8 mouse cellular contexts compared by ENCODE assay signal in genomic region chr14:20886266-20886665, GRCm38 (mm10). TPM values are rescaled to one million over a fixed set of nuclear protein-coding genes. Genes with fewer than 3 reads are reported as not detected.
DNase-seq lines count a peak whose midpoint lies in the region; ATAC-seq and TF ChIP-seq lines count a peak whose summit lies in the region.

No protein-coding gene starts in this region.

- H3K4me1 ChIP-seq in midbrain, postnatal 0 days (ENCODE audit: insufficient read depth, low read length) = no peaks in the 10 kb centered on the region
- H3K4me1 ChIP-seq in midbrain, embryonic 11.5 days (ENCODE audit: control insufficient read depth, insufficient read depth, low read length) = no peaks in the 10 kb centered on the region
- H3K4me1 ChIP-seq in embryonic facial prominence, embryonic 14.5 days (ENCODE audit: control insufficient read depth, insufficient read depth, low read length) = peaks cover 10% of the 10 kb centered on the region; the same call in 1 of the 2 replicates
- peaks cover 17 to 18% of the 10 kb centered on the region in 2 experiments for H3K4me1 ChIP-seq in liver, embryonic 14.5 days (replicated peaks; ENCODE audit: control insufficient read depth in 2 of 2, insufficient read depth in 2 of 2, low read length in 1 of 2)

- TF ChIP-seq CTCF in midbrain, postnatal 0 days (IDR thresholded peaks at IDR 0.05) = peak; percentile 37
- TF ChIP-seq CTCF in liver, embryonic 14.5 days (IDR thresholded peaks at IDR 0.05; ENCODE audit: low read depth) = peak; percentile 39; the same call in 1 of the 2 replicates

- no peak for ATAC-seq in midbrain, postnatal 0 days (ENCODE audit: low FRiP score)
- ATAC-seq in midbrain, embryonic 11.5 days (ENCODE audit: low FRiP score) = no peak
- ATAC-seq in embryonic facial prominence, embryonic 14.5 days (ENCODE audit: low read depth) = no peak
- no peak for ATAC-seq in liver, embryonic 14.5 days (ENCODE audit: insufficient read depth)

- TF ChIP-seq EP300 in liver, embryonic 14.5 days (IDR thresholded peaks at IDR 0.05; ENCODE audit: low read depth) = no peak

- H3K9ac ChIP-seq in midbrain, postnatal 0 days (replicated peaks; ENCODE audit: low read length, poor library complexity, severe bottlenecking) = no peak overlapping the region
- no peak overlapping the region for H3K9ac ChIP-seq in midbrain, embryonic 11.5 days (ENCODE audit: low read length)
- no peak overlapping the region for H3K9ac ChIP-seq in embryonic facial prominence, embryonic 14.5 days (ENCODE audit: low read depth, low read length)
- H3K9ac ChIP-seq in liver, embryonic 14.5 days (replicated peaks) = no peak overlapping the region

- peak; percentile 10 to 25 for DNase-seq in cerebellum, postnatal 36 days
- no peak for DNase-seq in cerebellum, adult 8-10 months
- DNase-seq in midbrain, postnatal 0 days (ENCODE audit: low spot score) = no peak
- DNase-seq in midbrain, embryonic 11.5 days (ENCODE audit: low spot score, missing footprints) = no peak
- peak; percentile 15 for DNase-seq in embryonic facial prominence, embryonic 14.5 days (ENCODE audit: low spot score)
- no peak for DNase-seq in liver, embryonic 14.5 days (ENCODE audit: low read depth in 3 of 3, low spot score in 3 of 3)
- peak; percentile 12 for DNase-seq in right cerebral cortex, postnatal 25 days
- no peak for DNase-seq in MN1 (ENCODE audit: low spot score)

- H3K27me3 ChIP-seq in midbrain, postnatal 0 days (ENCODE audit: insufficient read depth, low read length) = no peaks in the 10 kb centered on the region
- no peaks in the 10 kb centered on the region for H3K27me3 ChIP-seq in midbrain, embryonic 11.5 days (ENCODE audit: control insufficient read depth, insufficient read depth, low read length)
- no peaks in the 10 kb centered on the region for H3K27me3 ChIP-seq in embryonic facial prominence, embryonic 14.5 days (replicated peaks; ENCODE audit: control insufficient read depth, insufficient read depth, low read length)
- no peaks in the 10 kb centered on the region for H3K27me3 ChIP-seq in liver, embryonic 14.5 days (ENCODE audit: control insufficient read depth, insufficient read depth, low read length)

- no peaks in the 10 kb centered on the region for H3K9me3 ChIP-seq in midbrain, postnatal 0 days (ENCODE audit: low read length)
- H3K9me3 ChIP-seq in midbrain, embryonic 11.5 days (ENCODE audit: control insufficient read depth, low read length) = no peaks in the 10 kb centered on the region
- no peaks in the 10 kb centered on the region for H3K9me3 ChIP-seq in embryonic facial prominence, embryonic 14.5 days (ENCODE audit: control insufficient read depth, low read length)
- no peaks in the 10 kb centered on the region for H3K9me3 ChIP-seq in liver, embryonic 14.5 days (ENCODE audit: control insufficient read depth, low read length)

- WGBS in midbrain, postnatal 0 days = 39% methylated on average over 4 of the region's 4 CpGs
- 28% methylated on average over 4 of the region's 4 CpGs for WGBS in midbrain, embryonic 11.5 days
- 29% methylated on average over 4 of the region's 4 CpGs for WGBS in embryonic facial prominence, embryonic 14.5 days
- 27% methylated on average over 4 of the region's 4 CpGs for WGBS in liver, embryonic 14.5 days (ENCODE audit: insufficient replicate concordance)

- H3K36me3 ChIP-seq in midbrain, postnatal 0 days (ENCODE audit: insufficient read depth, low read length) = no peaks in the 10 kb centered on the region
- H3K36me3 ChIP-seq in midbrain, embryonic 11.5 days (ENCODE audit: control insufficient read depth, insufficient read depth, low read length) = no peaks in the 10 kb centered on the region
- no peaks in the 10 kb centered on the region for H3K36me3 ChIP-seq in embryonic facial prominence, embryonic 14.5 days (ENCODE audit: control insufficient read depth, insufficient read depth, low read length)
- no peaks in the 10 kb centered on the region for H3K36me3 ChIP-seq in liver, embryonic 14.5 days (replicated peaks; ENCODE audit: control insufficient read depth, insufficient read depth, low read depth)

- H3K4me2 ChIP-seq in midbrain, postnatal 0 days (ENCODE audit: low read depth, low read length, poor library complexity, severe bottlenecking) = no peak overlapping the region
- H3K4me2 ChIP-seq in midbrain, embryonic 11.5 days = no peak overlapping the region
- H3K4me2 ChIP-seq in embryonic facial prominence, embryonic 14.5 days (ENCODE audit: low read depth, low read length) = no peak overlapping the region
- no peak overlapping the region for H3K4me2 ChIP-seq in liver, embryonic 14.5 days (ENCODE audit: low read depth)

- H3K4me3 ChIP-seq in midbrain, postnatal 0 days (ENCODE audit: low read depth, low read length) = no peak overlapping the region
- H3K4me3 ChIP-seq in midbrain, embryonic 11.5 days (ENCODE audit: low read depth, low read length) = no peak overlapping the region
- no peak overlapping the region for H3K4me3 ChIP-seq in embryonic facial prominence, embryonic 14.5 days (ENCODE audit: low read depth, low read length)
- no peak overlapping the region for H3K4me3 ChIP-seq in liver, embryonic 14.5 days (ENCODE audit: insufficient read depth in 1 of 2, low read depth in 2 of 2, low read length in 2 of 2)

- H3K27ac ChIP-seq in midbrain, postnatal 0 days (ENCODE audit: low read depth, low read length) = no peak overlapping the region
- no peak overlapping the region for H3K27ac ChIP-seq in midbrain, embryonic 11.5 days (ENCODE audit: low read depth, low read length)
- 0 out of 2 replicates have a peak overlapping the region, but pooled peaks have one; percentile 46 for H3K27ac ChIP-seq in embryonic facial prominence, embryonic 14.5 days (replicated peaks; ENCODE audit: low read depth, low read length)
- H3K27ac ChIP-seq in liver, embryonic 14.5 days = no peak overlapping the region

RNA-seq across cellular contexts. Expression of gene Vcl, which starts 42.9 kb away (rescaled TPM):
- 21.6 and 25.7 TPM in 2 replicates for total RNA-seq in midbrain, postnatal 0 days (2014; rRNA removed)
- 8.1 and 8.6 TPM in 2 replicates for polyA plus RNA-seq in midbrain, postnatal 0 days (2015; fragmentation: Nextera tagmentation; extraction: Ambion mirVana)
- 27.0 and 29.4 TPM in 2 replicates for polyA plus RNA-seq in midbrain, embryonic 11.5 days (2014; fragmentation: Nextera tagmentation; extraction: Ambion mirVana)
- polyA plus RNA-seq in embryonic facial prominence, embryonic 14.5 days (2014; fragmentation: Nextera tagmentation; extraction: Ambion mirVana) = 65.8 and 76.2 TPM in 2 replicates
- polyA plus RNA-seq in liver, embryonic 14.5 days (2012; rRNA removed) = 13.8 and 16.5 TPM in 2 replicates
- polyA plus RNA-seq in liver, embryonic 14.5 days (2014; fragmentation: Nextera tagmentation; extraction: Ambion mirVana) = 17.1 and 21.7 TPM in 2 replicates

RNA-seq across cellular contexts. Expression of gene Plau, which starts 49.8 kb away (rescaled TPM):
- 0.93 and 2.1 TPM in 2 replicates for total RNA-seq in midbrain, postnatal 0 days (2014; rRNA removed)
- 0.27 and 0.44 TPM in 2 replicates for polyA plus RNA-seq in midbrain, postnatal 0 days (2015; fragmentation: Nextera tagmentation; extraction: Ambion mirVana)
- polyA plus RNA-seq in midbrain, embryonic 11.5 days (2014; fragmentation: Nextera tagmentation; extraction: Ambion mirVana) = 0.22 and 0.40 TPM in 2 replicates
- polyA plus RNA-seq in embryonic facial prominence, embryonic 14.5 days (2014; fragmentation: Nextera tagmentation; extraction: Ambion mirVana) = 2.5 and 2.8 TPM in 2 replicates
- 0.74 and 1.3 TPM in 2 replicates for polyA plus RNA-seq in liver, embryonic 14.5 days (2012; rRNA removed)
- 0.43 and 0.57 TPM in 2 replicates for polyA plus RNA-seq in liver, embryonic 14.5 days (2014; fragmentation: Nextera tagmentation; extraction: Ambion mirVana)

Comparison
In these comparisons a context has a peak if more than half of its experiments do, and no peak if none do; other contexts are left out.
1. DNase-seq: peak in cerebellum, postnatal 36 days (2 of 2), embryonic facial prominence, embryonic 14.5 days (single experiment) and right cerebral cortex, postnatal 25 days (single experiment); none in cerebellum, adult 8-10 months (single experiment), midbrain, postnatal 0 days (single experiment), midbrain, embryonic 11.5 days (single experiment), liver, embryonic 14.5 days (0 of 3) and MN1 (single experiment).